Mouse (Mus musculus) forebrain, embryonic 13.5 days (tissue): Measurements from ENCODE around the gene Myh1. TPM values are rescaled to one million over a fixed set of nuclear protein-coding genes. Genes with fewer than 3 reads are reported as not detected.

ENCODE experiments used
- ATAC-seq: fragments of 200-750 bp; cut with Nextera tagmentation; 2 replicates; pipeline ENCODE4 v1.8.0; 2017
- H3K27ac ChIP-seq: fragments of 300-500 bp; sonication (generic); 2 replicates; pipeline ENCODE4 v1.5.1; 2015; ENCODE audit warnings: inconsistent platforms, mild to moderate bottlenecking, moderate library complexity
- H3K27me3 ChIP-seq: fragments of 300-500 bp; sonication (generic); 2 replicates; pipeline ENCODE4 v1.6.1; 2015; ENCODE audit warnings: mild to moderate bottlenecking, inconsistent platforms
- H3K36me3 ChIP-seq: fragments of 300-500 bp; sonication (generic); 2 replicates; pipeline ENCODE4 v1.6.1; 2015; ENCODE audit warnings: mild to moderate bottlenecking, inconsistent platforms; ENCODE audit not compliant: poor library complexity, severe bottlenecking
- H3K4me1 ChIP-seq: fragments of 300-500 bp; sonication (generic); 2 replicates; pipeline ENCODE4 v1.6.1; 2015; ENCODE audit warnings: inconsistent platforms
- H3K4me2 ChIP-seq: fragments of 300-500 bp; sonication (generic); 2 replicates; pipeline ENCODE4 v1.6.1; 2015; ENCODE audit warnings: inconsistent platforms, mild to moderate bottlenecking, moderate library complexity
- H3K4me3 ChIP-seq: fragments of 300-500 bp; sonication (generic); 2 replicates; pipeline ENCODE4 v1.5.1; 2015; ENCODE audit warnings: mild to moderate bottlenecking, inconsistent platforms
- H3K9ac ChIP-seq: fragments of 300-500 bp; sonication (generic); 2 replicates; pipeline ENCODE4 v1.6.1; 2015; ENCODE audit warnings: mild to moderate bottlenecking, inconsistent platforms
- H3K9me3 ChIP-seq: fragments of 300-500 bp; sonication (generic); replicated peaks from 2 replicates; pipeline ENCODE4 v1.6.1; 2016; ENCODE audit warnings: inconsistent platforms
- WGBS: fragments of 180-500 bp; shearing (Covaris S2); methylation state at CpG from one replicate; pipeline ENCODE4 v1.1.7; 2015; 5-methylcytosine and 5-hydroxymethylcytosine counted together
- polyA plus RNA-seq: library from polyadenylated mRNA; unstranded; fragments of >200 nt; fragmentation: Nextera tagmentation; extraction: Ambion mirVana; gene quantifications from 2 replicates; pipeline ENCODE4 v1.2.1, GENCODE M21; 2015

The Myh1 gene
- polyA plus RNA-seq, 1 experiment from 2014 or later, result 0.03 TPM

GRCm38 (mm10) chr11:67172439-67172838 lies 27.4 kb upstream of the Myh1 start:
- WGBS, result 91% methylated on average over 2 of the region's 2 CpGs
- no peak overlapping the region for H3K9ac ChIP-seq
- no peaks in the 10 kb centered on the region for H3K9me3 ChIP-seq
- no peaks in the 10 kb centered on the region for H3K36me3 ChIP-seq
- no peaks in the 10 kb centered on the region for H3K27me3 ChIP-seq
- ATAC-seq, result no peak
- no peak overlapping the region for H3K4me2 ChIP-seq
- no peaks in the 10 kb centered on the region for H3K4me1 ChIP-seq
- H3K27ac ChIP-seq, result no peak overlapping the region
- H3K4me3 ChIP-seq, result no peak overlapping the region

GRCm38 (mm10) chr11:67176376-67176775 lies 23.5 kb upstream of the Myh1 start:
- Histone ChIP-seq H3K27ac (no peak overlapping the region), H3K9ac (no peak overlapping the region), H3K27me3 (no peaks in the 10 kb centered on the region), H3K4me1 (no peaks in the 10 kb centered on the region), H3K9me3 (no peaks in the 10 kb centered on the region), H3K36me3 (no peaks in the 10 kb centered on the region), H3K4me3 (no peak overlapping the region), H3K4me2 (no peak overlapping the region)
- WGBS, result 47% methylated on average over 5 of the region's 5 CpGs
- no peak for ATAC-seq

GRCm38 (mm10) chr11:67190316-67190715 lies 9.5 kb upstream of the Myh1 start:
- H3K9ac ChIP-seq, result no peak overlapping the region
- no peak for ATAC-seq
- no peaks in the 10 kb centered on the region for H3K27me3 ChIP-seq
- no peak overlapping the region for H3K4me3 ChIP-seq
- H3K27ac ChIP-seq, result no peak overlapping the region
- 87% methylated on average over 10 of the region's 10 CpGs for WGBS
- no peaks in the 10 kb centered on the region for H3K9me3 ChIP-seq
- no peak overlapping the region for H3K4me2 ChIP-seq
- H3K4me1 ChIP-seq, result no peaks in the 10 kb centered on the region
- H3K36me3 ChIP-seq, result no peaks in the 10 kb centered on the region

GRCm38 (mm10) chr11:67190814-67191213 lies 9.0 kb upstream of the Myh1 start:
- Histone ChIP-seq H3K4me2 (no peak overlapping the region), H3K27ac (no peak overlapping the region), H3K36me3 (no peaks in the 10 kb centered on the region), H3K9ac (no peak overlapping the region), H3K9me3 (no peaks in the 10 kb centered on the region), H3K27me3 (no peaks in the 10 kb centered on the region), H3K4me3 (no peak overlapping the region), H3K4me1 (no peaks in the 10 kb centered on the region)
- WGBS, result 90% methylated on average over 2 of the region's 2 CpGs
- no peak for ATAC-seq

- no peaks in the 10 kb centered on the region for H3K27me3 ChIP-seq
- H3K9me3 ChIP-seq, result no peaks in the 10 kb centered on the region
- 90% methylated on average over 14 of the region's 14 CpGs for WGBS
- no peaks in the 10 kb centered on the region for H3K36me3 ChIP-seq
- H3K4me1 ChIP-seq, result no peaks in the 10 kb centered on the region
- H3K4me3 ChIP-seq, result no peak overlapping the region
- ATAC-seq, result no peak
- H3K4me2 ChIP-seq, result no peak overlapping the region
- no peak overlapping the region for H3K27ac ChIP-seq
- H3K9ac ChIP-seq, result no peak overlapping the region
Measured at GRCm38 (mm10) chr11:67191496-67191895, 8.4 kb upstream of the Myh1 start.

- Histone ChIP-seq H3K9me3 (no peaks in the 10 kb centered on the region), H3K9ac (no peak overlapping the region), H3K27ac (no peak overlapping the region), H3K4me3 (no peak overlapping the region), H3K27me3 (no peaks in the 10 kb centered on the region), H3K4me1 (no peaks in the 10 kb centered on the region), H3K4me2 (no peak overlapping the region), H3K36me3 (no peaks in the 10 kb centered on the region)
- no peak for ATAC-seq
- WGBS, result 34% methylated on average over 1 of the region's 1 CpGs
Measured at GRCm38 (mm10) chr11:67199321-67199720, 531 bp upstream of the Myh1 start.

- WGBS, result 77% methylated on average over 3 of the region's 3 CpGs
- Histone ChIP-seq H3K9ac (no peak overlapping the region), H3K27me3 (no peaks in the 10 kb centered on the region), H3K4me3 (no peak overlapping the region), H3K4me2 (no peak overlapping the region), H3K36me3 (no peaks in the 10 kb centered on the region), H3K27ac (no peak overlapping the region), H3K4me1 (no peaks in the 10 kb centered on the region), H3K9me3 (no peaks in the 10 kb centered on the region)
- ATAC-seq, result no peak
Measured at GRCm38 (mm10) chr11:67204766-67205165, 4.9 kb downstream of the Myh1 start.

- Histone ChIP-seq H3K36me3 (no peaks in the 10 kb centered on the region), H3K27me3 (no peaks in the 10 kb centered on the region), H3K9me3 (no peaks in the 10 kb centered on the region), H3K4me1 (no peaks in the 10 kb centered on the region), H3K27ac (no peak overlapping the region), H3K9ac (no peak overlapping the region), H3K4me3 (no peak overlapping the region), H3K4me2 (no peak overlapping the region)
- WGBS, result 94% methylated on average over 8 of the region's 8 CpGs
- no peak for ATAC-seq
Measured at GRCm38 (mm10) chr11:67221803-67222202, 22.0 kb downstream of the Myh1 start.

GRCm38 (mm10) chr11:67224466-67224865 lies 24.6 kb downstream of the Myh1 start:
- 85% methylated on average over 3 of the region's 3 CpGs for WGBS
- Histone ChIP-seq H3K4me3 (no peak overlapping the region), H3K36me3 (no peaks in the 10 kb centered on the region), H3K9ac (no peak overlapping the region), H3K4me1 (no peaks in the 10 kb centered on the region), H3K9me3 (no peaks in the 10 kb centered on the region), H3K27ac (no peak overlapping the region), H3K27me3 (no peaks in the 10 kb centered on the region), H3K4me2 (no peak overlapping the region)
- ATAC-seq, result no peak

- no peak overlapping the region for H3K4me2 ChIP-seq
- H3K4me1 ChIP-seq, result no peaks in the 10 kb centered on the region
- no peaks in the 10 kb centered on the region for H3K27me3 ChIP-seq
- WGBS, result 92% methylated on average over 3 of the region's 3 CpGs
- H3K9ac ChIP-seq, result no peak overlapping the region
- H3K27ac ChIP-seq, result no peak overlapping the region
- no peak overlapping the region for H3K4me3 ChIP-seq
- H3K36me3 ChIP-seq, result no peaks in the 10 kb centered on the region
- no peak for ATAC-seq
- H3K9me3 ChIP-seq, result no peaks in the 10 kb centered on the region
Measured at GRCm38 (mm10) chr11:67228731-67229130, 28.9 kb downstream of the Myh1 start.

- Histone ChIP-seq H3K36me3 (no peaks in the 10 kb centered on the region), H3K27me3 (no peaks in the 10 kb centered on the region), H3K9me3 (no peaks in the 10 kb centered on the region), H3K27ac (no peak overlapping the region), H3K4me3 (no peak overlapping the region), H3K9ac (no peak overlapping the region), H3K4me2 (no peak overlapping the region), H3K4me1 (no peaks in the 10 kb centered on the region)
- WGBS, result 91% methylated on average over 5 of the region's 5 CpGs
- ATAC-seq, result no peak
Measured at GRCm38 (mm10) chr11:67229166-67229565, 29.3 kb downstream of the Myh1 start.

- 87% methylated on average over 2 of the region's 2 CpGs for WGBS
- no peaks in the 10 kb centered on the region for H3K9me3 ChIP-seq
- H3K4me2 ChIP-seq, result no peak overlapping the region
- no peaks in the 10 kb centered on the region for H3K27me3 ChIP-seq
- no peaks in the 10 kb centered on the region for H3K36me3 ChIP-seq
- ATAC-seq, result no peak
- no peak overlapping the region for H3K27ac ChIP-seq
- no peak overlapping the region for H3K9ac ChIP-seq
- no peak overlapping the region for H3K4me3 ChIP-seq
- H3K4me1 ChIP-seq, result no peaks in the 10 kb centered on the region
Measured at GRCm38 (mm10) chr11:67229946-67230345, 30.1 kb downstream of the Myh1 start.

GRCm38 (mm10) chr11:67235639-67236358 lies 35.9 kb downstream of the Myh1 start:
- no peaks in the 10 kb centered on the region for H3K36me3 ChIP-seq
- no peak overlapping the region for H3K9ac ChIP-seq
- no peak overlapping the region for H3K27ac ChIP-seq
- no peaks in the 10 kb centered on the region for H3K4me1 ChIP-seq
- no peak overlapping the region for H3K4me3 ChIP-seq
- 69% methylated on average over 5 of the region's 5 CpGs for WGBS
- no peak for ATAC-seq
- H3K9me3 ChIP-seq, result no peaks in the 10 kb centered on the region
- no peak overlapping the region for H3K4me2 ChIP-seq
- no peaks in the 10 kb centered on the region for H3K27me3 ChIP-seq
